Mouse (Mus musculus) kidney, adult 2 months (tissue): ENCODE results near the gene Zfp931.
"Not testable (repeated sequence)": the region's sequence is repeated elsewhere in the genome, so short reads cannot be mapped to it uniquely, and the experiment has no call there.

Source experiments
- CTCF ChIP-seq: fragments of 200-500 bp; conservative IDR thresholded peaks from 2 replicates; pipeline ENCODE4 v1.5.1; 2011; ENCODE audit warnings: low read depth, mild to moderate bottlenecking, control low read depth, low read length, moderate library complexity, mixed read lengths; ENCODE audit not compliant: insufficient read depth, insufficient read length
- POLR2A ChIP-seq: fragments of 200-500 bp; IDR thresholded peaks from one replicate; pipeline ENCODE4 v1.6.1; 2011; ENCODE audit warnings: low read depth, low read length, control low read depth

- not testable (repeated sequence) for TF ChIP-seq CTCF, POLR2A
Measured at GRCm38 (mm10) chr2:178023861-178024260, 54.4 kb downstream of the Zfp931 start.
